Mouse (Mus musculus) layer of hippocampus, adult 8-10 months (tissue): ENCODE measurements around the gene Dhx29. TPM values are rescaled to one million over a fixed set of nuclear protein-coding genes. Genes with fewer than 3 reads are reported as not detected.
"Not testable (repeated sequence)": the region's sequence is repeated elsewhere in the genome, so short reads cannot be mapped to it uniquely, and the experiment has no call there.

Experiments
- DNase-seq, 2 experiments: peaks; one replicate each; pipeline ENCODE4 v3.0.0; 2022; ENCODE audit warnings: low spot score in 2 of 2
- total RNA-seq, 4 experiments: library from RNA; stranded (reverse); gene quantifications; 2 replicates each; pipeline ENCODE4 v1.2.4; 2022

Gene Dhx29
- total RNA-seq, 4 experiments from 2014 or later: 22.3 to 25.7 (median 23.6) TPM

GRCm38 (mm10) chr13:112986451-112986950 is 59.2 kb downstream of the Dhx29 start:
- DNase-seq: no peak

- peak; percentile 91 to 93 for DNase-seq
Measured at GRCm38 (mm10) chr13:112987532-112987943, 60.3 kb downstream of the Dhx29 start, which contains the start of gene Ccno. Gene Ccno, plus strand, starts transcription at chr13:112987802.

- DNase-seq: no peak
Measured at GRCm38 (mm10) chr13:112987991-112988390, 60.7 kb downstream of the Dhx29 start.

GRCm38 (mm10) chr13:112988866-112989265 is 61.6 kb downstream of the Dhx29 start:
- no peak for DNase-seq

- DNase-seq: no peak
Measured at GRCm38 (mm10) chr13:112989541-112989940, 62.3 kb downstream of the Dhx29 start.

- no peak for DNase-seq
Measured at GRCm38 (mm10) chr13:112990346-112990745, 63.1 kb downstream of the Dhx29 start.

- DNase-seq: no peak
Measured at GRCm38 (mm10) chr13:112993531-112994152, 66.4 kb downstream of the Dhx29 start, which contains the start of gene Mcidas. Gene Mcidas, plus strand, starts transcription at chr13:112993845.

- DNase-seq: peak; percentile 25 to 51
Measured at GRCm38 (mm10) chr13:112994191-112994590, 66.9 kb downstream of the Dhx29 start.

- no peak for DNase-seq
Measured at GRCm38 (mm10) chr13:112996407-112996806, 69.2 kb downstream of the Dhx29 start.

GRCm38 (mm10) chr13:112997369-112997768 is 70.1 kb downstream of the Dhx29 start:
- DNase-seq: no peak

GRCm38 (mm10) chr13:112998427-112999201 is 71.4 kb downstream of the Dhx29 start:
- peak in 1 of 2 experiments; percentile 38 for DNase-seq

GRCm38 (mm10) chr13:113000090-113000489 is 72.8 kb downstream of the Dhx29 start:
- no peak for DNase-seq

- no peak for DNase-seq
Measured at GRCm38 (mm10) chr13:113000576-113001318, 73.5 kb downstream of the Dhx29 start.

- DNase-seq: no peak
Measured at GRCm38 (mm10) chr13:113012683-113013082, 85.4 kb downstream of the Dhx29 start.

- not testable (repeated sequence) for DNase-seq
Measured at GRCm38 (mm10) chr13:113013174-113013953, 86.1 kb downstream of the Dhx29 start.

Other genes starting within 250 kb of the Dhx29 start
- gene Plpp1, start 126.7 kb upstream of the Dhx29 start, total RNA-seq: 10 to 100 TPM; 26.0 to 29.0 (median 28.6) TPM
- 10 to 100 TPM; 43.6 to 53.4 (median 51.7) TPM for gene Mtrex, start 56 bp upstream of the Dhx29 start, total RNA-seq
- 1 to 10 TPM; 4.3 to 6.1 (median 5.1) TPM for gene Ccno, start 60.3 kb downstream of the Dhx29 start, total RNA-seq
- gene Mcidas, start 66.4 kb downstream of the Dhx29 start, total RNA-seq: under 1 TPM; 0.45 to 0.63 (median 0.60) TPM
- under 1 TPM in 1 of 4 experiments, not detected in 3; 0.51 TPM for gene Cdc20b, start 107.7 kb downstream of the Dhx29 start, total RNA-seq
- gene Gpx8, start 119.0 kb downstream of the Dhx29 start, total RNA-seq: 1 to 10 TPM; 6.2 to 7.6 (median 6.7) TPM
- gene Gzma, start 173.5 kb downstream of the Dhx29 start, total RNA-seq: not detected